Mouse (Mus musculus): ENCODE measurements at regions not wholly inside any gene's neighbourhood (a gene's known extent, or its start where the extent isn't known, plus 50 kb on each side); places are given as distances from the start of the nearest gene placed in this dataset.

GRCm38 (mm10) chr15:90340089-90340488, 116.0 kb downstream of the Alg10b start:
- Histone ChIP-seq H3K9me3 (no peaks in the 10 kb centered on the region), H3K36me3 (replicated peaks) (no peaks in the 10 kb centered on the region), H3K4me3 (no peak overlapping the region), H3K27ac (no peak overlapping the region), H3K4me1 (peaks cover 7% of the 10 kb centered on the region), H3K27me3 (ENCODE audit: poor library complexity, severe bottlenecking) (no peaks in the 10 kb centered on the region)
- WGBS: 92% methylated on average over 1 of the region's 1 CpGs
- no peak for DNase-seq (ENCODE audit: extremely low spot score, low spot score)

- Histone ChIP-seq H3K9me3 (no peaks in the 10 kb centered on the region), H3K27ac (no peak overlapping the region), H3K27me3 (ENCODE audit: poor library complexity, severe bottlenecking) (no peaks in the 10 kb centered on the region), H3K4me3 (no peak overlapping the region), H3K4me1 (peaks cover 10% of the 10 kb centered on the region), H3K36me3 (replicated peaks) (no peaks in the 10 kb centered on the region)
- no peak for DNase-seq (ENCODE audit: extremely low spot score, low spot score)
- WGBS: 85% methylated on average over 2 of the region's 2 CpGs
These were observed 117.2 kb downstream of the Alg10b start for GRCm38 (mm10) chr15:90341261-90341660.

GRCm38 (mm10) chr15:90343771-90344170, 119.7 kb downstream of the Alg10b start:
- peaks cover 15% of the 10 kb centered on the region for H3K4me1 ChIP-seq
- peaks cover 6% of the 10 kb centered on the region; the same call in 1 of the 2 replicates for H3K9me3 ChIP-seq
- no peak for DNase-seq (ENCODE audit: extremely low spot score, low spot score)
- no peaks in the 10 kb centered on the region for H3K27me3 ChIP-seq (ENCODE audit: poor library complexity, severe bottlenecking)
- WGBS: 91% methylated on average over 1 of the region's 1 CpGs
- no peaks in the 10 kb centered on the region for H3K36me3 ChIP-seq (replicated peaks)
- H3K27ac ChIP-seq: no peak overlapping the region
- no peak overlapping the region for H3K4me3 ChIP-seq

- Histone ChIP-seq H3K36me3 (replicated peaks) (no peaks in the 10 kb centered on the region), H3K27me3 (ENCODE audit: poor library complexity, severe bottlenecking) (no peaks in the 10 kb centered on the region), H3K4me1 (peaks cover 15% of the 10 kb centered on the region), H3K9me3 (peaks cover 6% of the 10 kb centered on the region; the same call in 1 of the 2 replicates), H3K27ac (no peak overlapping the region), H3K4me3 (no peak overlapping the region)
- DNase-seq (ENCODE audit: extremely low spot score, low spot score): no peak
- 59% methylated on average over 4 of the region's 4 CpGs for WGBS
These were observed 120.8 kb downstream of the Alg10b start for GRCm38 (mm10) chr15:90344956-90345355.

- Histone ChIP-seq H3K9me3 (peaks cover 6% of the 10 kb centered on the region; the same call in 1 of the 2 replicates), H3K36me3 (replicated peaks) (no peaks in the 10 kb centered on the region), H3K27ac (no peak overlapping the region), H3K4me3 (no peak overlapping the region), H3K27me3 (ENCODE audit: poor library complexity, severe bottlenecking) (no peaks in the 10 kb centered on the region), H3K4me1 (peaks cover 15% of the 10 kb centered on the region)
- no peak for DNase-seq (ENCODE audit: extremely low spot score, low spot score)
- 80% methylated on average over 9 of the region's 9 CpGs for WGBS
These were observed 122.1 kb downstream of the Alg10b start for GRCm38 (mm10) chr15:90346162-90346561.

GRCm38 (mm10) chr15:90346757-90347156, 122.6 kb downstream of the Alg10b start:
- H3K27ac ChIP-seq: no peak overlapping the region
- no peaks in the 10 kb centered on the region for H3K27me3 ChIP-seq (ENCODE audit: poor library complexity, severe bottlenecking)
- peaks cover 6% of the 10 kb centered on the region; the same call in 1 of the 2 replicates for H3K9me3 ChIP-seq
- no peak for DNase-seq (ENCODE audit: extremely low spot score, low spot score)
- WGBS: 87% methylated on average over 9 of the region's 9 CpGs
- H3K36me3 ChIP-seq (replicated peaks): no peaks in the 10 kb centered on the region
- H3K4me1 ChIP-seq: peaks cover 15% of the 10 kb centered on the region
- H3K4me3 ChIP-seq: no peak overlapping the region

GRCm38 (mm10) chr15:90351898-90352297, 127.8 kb downstream of the Alg10b start:
- WGBS: 92% methylated on average over 3 of the region's 3 CpGs
- Histone ChIP-seq H3K27me3 (ENCODE audit: poor library complexity, severe bottlenecking) (no peaks in the 10 kb centered on the region), H3K4me1 (no peaks in the 10 kb centered on the region), H3K27ac (no peak overlapping the region), H3K36me3 (replicated peaks) (no peaks in the 10 kb centered on the region), H3K4me3 (no peak overlapping the region), H3K9me3 (peaks cover 6% of the 10 kb centered on the region; the same call in 1 of the 2 replicates)
- DNase-seq (ENCODE audit: extremely low spot score, low spot score): no peak

GRCm38 (mm10) chr15:90365656-90366055, 141.5 kb downstream of the Alg10b start:
- Histone ChIP-seq H3K27me3 (ENCODE audit: poor library complexity, severe bottlenecking) (no peaks in the 10 kb centered on the region), H3K4me3 (no peak overlapping the region), H3K36me3 (replicated peaks) (no peaks in the 10 kb centered on the region), H3K9me3 (peaks cover 6% of the 10 kb centered on the region; the same call in 1 of the 2 replicates), H3K27ac (no peak overlapping the region), H3K4me1 (no peaks in the 10 kb centered on the region)
- no peak for DNase-seq (ENCODE audit: extremely low spot score, low spot score)

- no peaks in the 10 kb centered on the region for H3K36me3 ChIP-seq (replicated peaks)
- H3K27me3 ChIP-seq (ENCODE audit: poor library complexity, severe bottlenecking): no peaks in the 10 kb centered on the region
- H3K4me1 ChIP-seq: no peaks in the 10 kb centered on the region
- H3K4me3 ChIP-seq: no peak overlapping the region
- DNase-seq (ENCODE audit: extremely low spot score, low spot score): no peak
- WGBS: 82% methylated on average over 2 of the region's 2 CpGs
- no peaks in the 10 kb centered on the region for H3K9me3 ChIP-seq
- no peak overlapping the region for H3K27ac ChIP-seq
These were observed 153.8 kb downstream of the Alg10b start for GRCm38 (mm10) chr15:90377959-90378358.

GRCm38 (mm10) chr15:90396961-90397360, 172.8 kb downstream of the Alg10b start:
- peaks cover 20% of the 10 kb centered on the region for H3K4me1 ChIP-seq
- WGBS: 91% methylated on average over 3 of the region's 3 CpGs
- no peaks in the 10 kb centered on the region for H3K9me3 ChIP-seq
- no peak overlapping the region for H3K27ac ChIP-seq
- no peak overlapping the region for H3K4me3 ChIP-seq
- DNase-seq (ENCODE audit: extremely low spot score, low spot score): no peak
- H3K27me3 ChIP-seq (ENCODE audit: poor library complexity, severe bottlenecking): no peaks in the 10 kb centered on the region
- no peaks in the 10 kb centered on the region for H3K36me3 ChIP-seq (replicated peaks)

- WGBS: 91% methylated on average over 2 of the region's 2 CpGs
- Histone ChIP-seq H3K27ac (no peak overlapping the region), H3K4me1 (peaks cover 20% of the 10 kb centered on the region), H3K4me3 (no peak overlapping the region), H3K27me3 (ENCODE audit: poor library complexity, severe bottlenecking) (peaks cover 4% of the 10 kb centered on the region), H3K36me3 (replicated peaks) (no peaks in the 10 kb centered on the region), H3K9me3 (no peaks in the 10 kb centered on the region)
- no peak for DNase-seq (ENCODE audit: extremely low spot score, low spot score)
These were observed 173.7 kb downstream of the Alg10b start for GRCm38 (mm10) chr15:90397691-90398377.

GRCm38 (mm10) chr15:90400326-90401280, 176.5 kb downstream of the Alg10b start:
- H3K27ac ChIP-seq: no peak overlapping the region
- no peaks in the 10 kb centered on the region for H3K9me3 ChIP-seq
- peaks cover 4% of the 10 kb centered on the region for H3K27me3 ChIP-seq (ENCODE audit: poor library complexity, severe bottlenecking)
- no peak overlapping the region for H3K4me3 ChIP-seq
- H3K4me1 ChIP-seq: peaks cover 20% of the 10 kb centered on the region
- no peak for DNase-seq (ENCODE audit: extremely low spot score, low spot score)
- 33% methylated on average over 5 of the region's 5 CpGs for WGBS
- no peaks in the 10 kb centered on the region for H3K36me3 ChIP-seq (replicated peaks)

GRCm38 (mm10) chr15:90420776-90421175, 196.7 kb downstream of the Alg10b start:
- H3K27ac ChIP-seq: no peak overlapping the region
- DNase-seq (ENCODE audit: extremely low spot score, low spot score): no peak
- H3K36me3 ChIP-seq (replicated peaks): no peaks in the 10 kb centered on the region
- H3K27me3 ChIP-seq (ENCODE audit: poor library complexity, severe bottlenecking): no peaks in the 10 kb centered on the region
- H3K4me3 ChIP-seq: no peak overlapping the region
- no peaks in the 10 kb centered on the region for H3K9me3 ChIP-seq
- WGBS: 92% methylated on average over 2 of the region's 2 CpGs
- H3K4me1 ChIP-seq: peaks cover 5% of the 10 kb centered on the region

Measured in forebrain, embryonic 10.5 days (tissue).